Mouse (Mus musculus) testis, postnatal 10 days (tissue): ENCODE data around the gene Slc30a1.

Experiments used
- DNase-seq: peaks from one replicate; pipeline ENCODE4 v3.0.0; 2021; ENCODE audit warnings: low spot score

Slc30a1 gene

GRCm38 (mm10) chr1:191896806-191897552, 9.6 kb upstream of the Slc30a1 start:
- DNase-seq: no peak

- peak; percentile 79 for DNase-seq
These were observed 682 bp upstream of the Slc30a1 start for GRCm38 (mm10) chr1:191905637-191906533.

- DNase-seq: peak; percentile 89
These were observed 854 bp downstream of the Slc30a1 start for GRCm38 (mm10) chr1:191907431-191907810.

- DNase-seq: no peak
These were observed 2.3 kb downstream of the Slc30a1 start for GRCm38 (mm10) chr1:191908906-191909305.

GRCm38 (mm10) chr1:191909316-191909715, 2.7 kb downstream of the Slc30a1 start:
- DNase-seq: no peak

GRCm38 (mm10) chr1:191910646-191911045, 4.1 kb downstream of the Slc30a1 start:
- DNase-seq: no peak

GRCm38 (mm10) chr1:191911067-191911668, 4.6 kb downstream of the Slc30a1 start:
- DNase-seq: no peak

- no peak for DNase-seq
These were observed 8.1 kb downstream of the Slc30a1 start for GRCm38 (mm10) chr1:191914647-191915046.

- no peak for DNase-seq
These were observed 9.0 kb downstream of the Slc30a1 start for GRCm38 (mm10) chr1:191915586-191915985.

GRCm38 (mm10) chr1:191916876-191917275, 10.3 kb downstream of the Slc30a1 start:
- no peak for DNase-seq

GRCm38 (mm10) chr1:191919336-191919735, 12.8 kb downstream of the Slc30a1 start:
- no peak for DNase-seq

GRCm38 (mm10) chr1:191921701-191922100, 15.1 kb downstream of the Slc30a1 start:
- DNase-seq: no peak

GRCm38 (mm10) chr1:191925496-191925895, 18.9 kb downstream of the Slc30a1 start:
- DNase-seq: no peak

GRCm38 (mm10) chr1:191926681-191927080, 20.1 kb downstream of the Slc30a1 start:
- DNase-seq: no peak

- no peak for DNase-seq
These were observed 21.8 kb downstream of the Slc30a1 start for GRCm38 (mm10) chr1:191928345-191928744.

GRCm38 (mm10) chr1:191929065-191929464, 22.5 kb downstream of the Slc30a1 start:
- DNase-seq: no peak

GRCm38 (mm10) chr1:191929897-191930524, 23.4 kb downstream of the Slc30a1 start:
- no peak for DNase-seq

- DNase-seq: no peak
These were observed 24.0 kb downstream of the Slc30a1 start for GRCm38 (mm10) chr1:191930525-191931105.

GRCm38 (mm10) chr1:191932286-191932985, 25.9 kb downstream of the Slc30a1 start:
- DNase-seq: no peak

GRCm38 (mm10) chr1:191932986-191933632, 26.5 kb downstream of the Slc30a1 start:
- DNase-seq: no peak

GRCm38 (mm10) chr1:191943638-191944037, 37.1 kb downstream of the Slc30a1 start:
- DNase-seq: peak; percentile 27
